Mouse (Mus musculus) cerebellum, adult 2 months (tissue): Measurements from ENCODE around the gene Grhl3. TPM values are rescaled to one million over a fixed set of nuclear protein-coding genes. Genes with fewer than 3 reads are reported as not detected.

Source experiments
- DNase-seq, 2 experiments: peaks; one replicate each; pipeline ENCODE4 v3.0.0; 2021
- H3K27ac ChIP-seq: fragments of 200-500 bp; 2 replicates; pipeline ENCODE4 v1.5.1; 2012; ENCODE audit warnings: low read length, control low read depth, inconsistent platforms; ENCODE audit not compliant: insufficient read depth
- H3K27me3 ChIP-seq: fragments of 200-500 bp; 2 replicates; pipeline ENCODE4 v1.6.1; 2012; ENCODE audit warnings: inconsistent platforms, mild to moderate bottlenecking, low read length, moderate library complexity; ENCODE audit not compliant: control insufficient read depth, insufficient read depth
- H3K4me1 ChIP-seq: fragments of 200-500 bp; 2 replicates; pipeline ENCODE4 v1.6.1; 2011; ENCODE audit warnings: low read length; ENCODE audit not compliant: control insufficient read depth, insufficient read depth
- H3K4me3 ChIP-seq: fragments of 200-500 bp; replicated peaks from 2 replicates; pipeline ENCODE3; 2011; ENCODE audit warnings: mild to moderate bottlenecking, low read depth, low read length, control low read depth; ENCODE audit not compliant: insufficient read depth
- CTCF ChIP-seq: fragments of 200-500 bp; IDR thresholded peaks from 2 replicates; pipeline ENCODE4 v1.5.1; 2011; ENCODE audit warnings: low read depth, mild to moderate bottlenecking, control low read depth, low read length, moderate library complexity, borderline replicate concordance; ENCODE audit not compliant: insufficient read depth
- POLR2A ChIP-seq: fragments of 200-500 bp; IDR thresholded peaks from 2 replicates; pipeline ENCODE4 v1.6.1; 2011; ENCODE audit warnings: low read length, control low read depth, borderline replicate concordance; ENCODE audit not compliant: insufficient read depth
- WGBS: fragments of 180-500 bp; shearing (Covaris S2); methylation state at CpG from one replicate; pipeline ENCODE4 v1.1.7; 2018; 5-methylcytosine and 5-hydroxymethylcytosine counted together
- polyA plus RNA-seq: library from polyadenylated mRNA; depleted of rRNA; stranded (reverse); fragments of >200 nt; gene quantifications from 2 replicates; pipeline ENCODE4 v1.2.3, GENCODE M21; 2012

Gene Grhl3
- polyA plus RNA-seq, 1 experiment, result 0.29 TPM

DNA sequence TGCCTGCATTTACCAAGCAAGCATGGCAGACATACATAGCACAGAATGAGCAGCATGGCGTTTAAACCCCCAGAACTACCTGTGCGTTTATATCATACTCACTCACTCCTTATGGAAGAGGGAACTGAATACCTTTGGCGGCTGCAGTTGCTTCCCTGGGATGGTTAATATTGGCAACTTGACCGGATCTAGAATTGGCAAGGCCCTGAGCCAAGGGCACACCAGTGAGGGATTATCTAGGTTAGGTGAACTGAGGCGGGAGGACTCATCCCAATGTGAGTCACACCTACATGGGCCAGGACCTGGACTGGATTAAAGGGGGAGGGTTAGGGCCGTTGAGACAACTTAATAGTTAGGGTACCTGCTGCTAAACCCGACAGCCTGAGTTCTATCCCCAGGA is 32.8 kb upstream of the Grhl3 start:
- TF ChIP-seq CTCF, result no peak
- TF ChIP-seq POLR2A, result no peak
- WGBS, result 29% methylated on average over 7 of the region's 7 CpGs
- Histone ChIP-seq H3K4me1 (0 out of 2 replicates have a peak, but pooled peaks cover 4% of the 10 kb centered on the region), H3K27me3 (no peaks in the 10 kb centered on the region), H3K27ac (no peak overlapping the region), H3K4me3 (no peak overlapping the region)
- DNase-seq, result peak in 1 of 2 experiments; percentile 12

DNA sequence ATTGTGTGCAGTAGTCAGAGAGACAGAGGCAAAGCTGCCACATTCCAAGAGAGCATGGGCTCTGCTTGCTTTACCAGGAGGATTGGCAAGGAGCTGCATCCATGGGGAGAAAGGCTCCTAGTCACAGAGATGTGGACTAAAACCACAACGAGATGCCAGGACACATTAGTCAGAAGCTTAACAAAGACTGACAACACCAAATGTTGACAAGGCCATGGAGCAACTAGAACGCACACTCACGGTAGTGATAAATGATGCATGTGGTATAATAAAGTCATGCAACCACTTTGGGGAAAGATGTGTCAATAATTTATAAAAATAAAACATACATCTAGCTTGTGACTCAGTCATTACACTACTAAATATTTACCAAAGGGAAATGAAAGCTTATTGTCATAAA is 28.1 kb upstream of the Grhl3 start:
- no peak overlapping the region for H3K27ac ChIP-seq
- no peak for TF ChIP-seq CTCF
- TF ChIP-seq POLR2A, result no peak
- H3K4me3 ChIP-seq, result no peak overlapping the region
- 0 out of 2 replicates have a peak, but pooled peaks cover 4% of the 10 kb centered on the region for H3K4me1 ChIP-seq
- DNase-seq, result no peak
- no peaks in the 10 kb centered on the region for H3K27me3 ChIP-seq
- 70% methylated on average over 3 of the region's 3 CpGs for WGBS

DNA sequence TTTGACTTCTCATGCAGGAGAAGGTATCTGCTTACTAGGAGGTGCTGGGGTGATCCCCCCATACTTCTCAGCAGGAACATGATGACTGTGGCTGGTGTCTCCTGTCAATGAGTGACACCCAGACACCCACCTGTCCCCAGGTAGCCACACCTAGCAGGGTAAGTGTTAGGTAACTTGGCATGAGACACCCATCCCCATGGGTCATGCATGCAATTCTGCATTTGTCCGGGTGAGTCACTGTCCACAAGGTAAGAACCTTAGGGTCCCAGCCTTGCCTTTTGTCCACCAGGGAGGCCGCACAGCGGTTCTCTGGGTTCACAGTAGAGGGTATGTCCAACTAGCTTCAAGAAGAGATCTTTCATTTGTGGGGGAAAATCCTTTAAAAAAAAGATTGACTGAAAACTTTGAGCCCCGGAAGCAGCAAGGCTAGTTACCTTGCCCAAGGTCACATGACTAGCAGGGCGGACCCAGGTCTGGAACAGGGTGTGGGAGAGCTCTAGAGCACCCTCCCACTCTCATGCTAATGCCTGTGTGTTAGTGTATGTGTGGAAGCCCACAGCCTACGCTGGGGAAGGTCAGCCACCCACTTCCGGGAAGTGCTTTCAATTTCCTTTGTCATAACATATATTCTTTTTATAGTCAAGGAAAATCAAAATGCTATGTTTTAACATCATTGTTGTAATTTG is 26.2 kb upstream of the Grhl3 start:
- H3K27ac ChIP-seq, result no peak overlapping the region
- TF ChIP-seq CTCF (no peak), POLR2A (no peak)
- no peaks in the 10 kb centered on the region for H3K4me1 ChIP-seq
- DNase-seq, result no peak
- 88% methylated on average over 7 of the region's 7 CpGs for WGBS
- no peak overlapping the region for H3K4me3 ChIP-seq
- H3K27me3 ChIP-seq, result no peaks in the 10 kb centered on the region

DNA sequence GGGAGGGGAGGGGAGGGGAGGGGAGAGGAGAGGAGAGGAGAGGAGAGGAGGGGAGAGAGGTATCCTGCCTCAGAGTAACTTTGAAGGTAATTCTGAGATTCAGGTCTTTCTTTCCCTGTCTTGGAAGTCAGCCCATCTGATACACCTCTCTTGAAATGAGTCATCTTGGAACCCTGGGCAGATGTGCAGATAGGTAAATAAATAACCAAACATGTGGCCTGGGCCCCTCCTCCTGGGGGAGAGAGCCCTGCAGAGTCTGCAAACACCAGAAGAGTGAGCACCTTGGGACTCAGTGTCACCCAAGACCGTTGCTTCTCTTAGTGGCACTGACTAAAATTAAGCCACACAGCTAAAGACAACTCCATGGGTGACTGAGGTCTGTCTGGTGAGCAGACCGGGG is 25.6 kb upstream of the Grhl3 start:
- TF ChIP-seq POLR2A (no peak), CTCF (no peak)

DNA sequence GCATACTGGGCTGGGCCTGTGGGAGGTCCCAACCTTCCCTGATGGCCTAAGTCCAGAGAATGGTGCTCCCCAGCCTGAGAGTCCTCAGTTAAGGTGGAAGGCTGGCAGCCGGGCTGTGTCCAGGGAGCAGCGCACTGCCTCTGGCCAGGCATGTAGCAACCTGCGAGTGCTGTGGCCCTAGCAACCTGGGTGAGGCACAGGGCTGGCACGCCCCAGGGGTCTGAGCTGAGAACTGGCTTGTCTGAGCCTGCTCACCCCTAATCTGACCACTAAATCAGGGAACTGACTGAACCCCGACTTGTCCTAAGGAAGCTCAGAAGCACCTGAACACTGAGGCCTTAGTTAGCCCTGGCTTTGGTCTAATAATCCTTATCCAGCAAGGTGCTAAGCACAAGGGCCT is 24.1 kb upstream of the Grhl3 start:
- H3K27me3 ChIP-seq, result no peaks in the 10 kb centered on the region
- TF ChIP-seq POLR2A, result no peak
- no peak for TF ChIP-seq CTCF
- no peaks in the 10 kb centered on the region for H3K4me1 ChIP-seq
- no peak for DNase-seq
- no peak overlapping the region for H3K27ac ChIP-seq
- H3K4me3 ChIP-seq, result no peak overlapping the region
- WGBS, result 92% methylated on average over 5 of the region's 5 CpGs

More for the DNA sequence above, 25.6 kb upstream of the Grhl3 start:
- no peak overlapping the region for H3K27ac ChIP-seq
- H3K4me3 ChIP-seq, result no peak overlapping the region
- no peaks in the 10 kb centered on the region for H3K27me3 ChIP-seq
- no peaks in the 10 kb centered on the region for H3K4me1 ChIP-seq
- no peak for DNase-seq
- 61% methylated on average over 2 of the region's 2 CpGs for WGBS

- H3K4me1 ChIP-seq, result peaks cover 6% of the 10 kb centered on the region; the same call in 1 of the 2 replicates
- H3K27ac ChIP-seq, result no peak overlapping the region
- WGBS, result 19% methylated on average over 5 of the region's 5 CpGs
- peak; percentile 14 to 20 for DNase-seq
- no peak for TF ChIP-seq CTCF
- TF ChIP-seq POLR2A, result no peak
- no peaks in the 10 kb centered on the region for H3K27me3 ChIP-seq
- no peak overlapping the region for H3K4me3 ChIP-seq
These were observed 22.5 kb upstream of the Grhl3 start for GRCm38 (mm10) chr4:135595943-135596342.

DNA sequence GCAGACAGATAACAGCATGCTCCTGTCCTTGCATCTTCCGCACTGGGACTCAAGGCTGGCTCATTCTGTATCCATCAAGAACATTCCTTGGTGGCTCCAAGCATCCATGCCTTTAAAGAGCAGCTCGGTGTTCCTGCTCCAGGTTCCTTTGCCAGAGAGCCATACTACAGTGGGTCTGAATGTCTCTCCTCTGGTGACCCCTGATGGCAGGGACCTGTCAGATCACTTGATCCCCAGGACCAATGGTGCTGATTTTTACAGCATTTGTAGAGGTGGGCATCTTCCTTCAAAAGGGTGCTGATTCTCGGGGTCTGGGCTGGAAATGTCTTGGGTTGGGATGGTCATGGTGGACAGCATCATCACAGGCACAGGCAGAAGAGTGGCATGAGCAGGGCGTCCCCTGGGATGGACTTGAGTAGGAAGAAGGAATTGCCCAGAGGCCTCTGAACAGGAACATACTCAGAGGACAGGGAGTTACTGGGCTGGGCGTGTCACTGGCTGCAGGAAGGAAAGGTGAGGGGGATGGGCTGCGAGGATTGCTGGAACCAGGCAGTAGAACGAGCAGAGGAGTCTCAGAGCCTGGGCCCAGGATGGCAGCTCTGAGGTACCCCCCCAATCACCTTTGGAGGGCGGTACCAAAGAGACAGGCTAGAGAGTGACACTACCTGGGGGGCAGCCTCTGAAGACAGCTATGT is 18.3 kb upstream of the Grhl3 start:
- no peak for DNase-seq

GRCm38 (mm10) chr4:135591086-135591485 is 17.7 kb upstream of the Grhl3 start:
- peak in 1 of 2 experiments; percentile 29 for DNase-seq
- Histone ChIP-seq H3K4me3 (no peak overlapping the region), H3K4me1 (peaks cover 6% of the 10 kb centered on the region; the same call in 1 of the 2 replicates), H3K27ac (no peak overlapping the region), H3K27me3 (no peaks in the 10 kb centered on the region)
- no peak for TF ChIP-seq CTCF
- no peak for TF ChIP-seq POLR2A
- 8% methylated on average over 3 of the region's 3 CpGs for WGBS

More for the DNA sequence above, 18.3 kb upstream of the Grhl3 start:
- no peak overlapping the region for H3K4me3 ChIP-seq
- H3K27ac ChIP-seq, result no peak overlapping the region
- 63% methylated on average over 8 of the region's 8 CpGs for WGBS
- peaks cover 6% of the 10 kb centered on the region; the same call in 1 of the 2 replicates for H3K4me1 ChIP-seq
- TF ChIP-seq POLR2A, result no peak
- no peak for TF ChIP-seq CTCF
- H3K27me3 ChIP-seq, result no peaks in the 10 kb centered on the region

GRCm38 (mm10) chr4:135584838-135585237 is 11.4 kb upstream of the Grhl3 start:
- Histone ChIP-seq H3K27me3 (no peaks in the 10 kb centered on the region; the same call in 1 of the 2 replicates), H3K4me3 (no peak overlapping the region), H3K4me1 (no peaks in the 10 kb centered on the region), H3K27ac (no peak overlapping the region)
- DNase-seq, result no peak
- 56% methylated on average over 4 of the region's 4 CpGs for WGBS
- TF ChIP-seq POLR2A (no peak), CTCF (no peak)
